Mouse (Mus musculus) kidney, adult 2 months (tissue): ENCODE measurements around the gene Cers5.

ENCODE experiments used
- CTCF ChIP-seq: fragments of 200-500 bp; conservative IDR thresholded peaks from 2 replicates; pipeline ENCODE4 v1.5.1; 2011; ENCODE audit warnings: low read depth, mild to moderate bottlenecking, control low read depth, low read length, moderate library complexity, mixed read lengths; ENCODE audit not compliant: insufficient read depth, insufficient read length
- POLR2A ChIP-seq: fragments of 200-500 bp; IDR thresholded peaks from one replicate; pipeline ENCODE4 v1.6.1; 2011; ENCODE audit warnings: low read depth, low read length, control low read depth

GRCm38 (mm10) chr15:99768761-99769160 lies 3.9 kb downstream of the Cers5 start:
- TF ChIP-seq CTCF (no peak), POLR2A (no peak)
